Mouse (Mus musculus): Measurements from ENCODE around the gene 9230102O04Rik. TPM values are rescaled to one million over a fixed set of nuclear protein-coding genes. Genes with fewer than 3 reads are reported as not detected.
A peak's percentile ranks its signal among the peaks of the same experiment; 100 is the strongest.

9230102O04Rik gene
- total RNA-seq (2021), result not detected
- long read RNA-seq, experiment 1, result 0 reads
- long read RNA-seq, experiment 2, result 0 reads

- peak in 1 of 2 experiments; percentile 37 for DNase-seq
Measured at GRCm38 (mm10) chr2:9888913-9889650, at the start of gene 9230102O04Rik. TSS of gene 9230102O04Rik (minus strand) at chr2:9889540.

- no peak for DNase-seq
Measured at GRCm38 (mm10) chr2:9935965-9936364, 46.6 kb upstream of the 9230102O04Rik start.

DNA sequence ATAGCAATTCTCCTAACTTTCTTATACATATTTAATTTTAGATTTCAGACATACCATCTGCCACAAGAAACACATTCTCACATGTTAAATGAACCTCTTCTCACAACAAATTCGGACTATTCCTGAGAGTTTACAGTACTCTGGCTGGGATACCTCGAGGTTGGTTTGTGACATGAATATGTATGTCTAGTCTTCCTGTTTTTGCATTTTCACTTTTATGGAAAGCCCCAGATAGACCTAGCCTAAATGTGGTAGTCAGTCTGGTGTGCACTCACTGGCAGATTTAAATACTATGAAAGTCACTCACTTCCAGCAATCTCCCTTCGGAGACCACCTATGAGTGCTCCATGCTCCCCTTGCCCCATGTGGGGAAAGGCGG lies 37.6 kb upstream of the 9230102O04Rik start:
- DNase-seq, result no peak

- no peak for DNase-seq
Measured at GRCm38 (mm10) chr2:9926194-9926904, 37.0 kb upstream of the 9230102O04Rik start.

DNA sequence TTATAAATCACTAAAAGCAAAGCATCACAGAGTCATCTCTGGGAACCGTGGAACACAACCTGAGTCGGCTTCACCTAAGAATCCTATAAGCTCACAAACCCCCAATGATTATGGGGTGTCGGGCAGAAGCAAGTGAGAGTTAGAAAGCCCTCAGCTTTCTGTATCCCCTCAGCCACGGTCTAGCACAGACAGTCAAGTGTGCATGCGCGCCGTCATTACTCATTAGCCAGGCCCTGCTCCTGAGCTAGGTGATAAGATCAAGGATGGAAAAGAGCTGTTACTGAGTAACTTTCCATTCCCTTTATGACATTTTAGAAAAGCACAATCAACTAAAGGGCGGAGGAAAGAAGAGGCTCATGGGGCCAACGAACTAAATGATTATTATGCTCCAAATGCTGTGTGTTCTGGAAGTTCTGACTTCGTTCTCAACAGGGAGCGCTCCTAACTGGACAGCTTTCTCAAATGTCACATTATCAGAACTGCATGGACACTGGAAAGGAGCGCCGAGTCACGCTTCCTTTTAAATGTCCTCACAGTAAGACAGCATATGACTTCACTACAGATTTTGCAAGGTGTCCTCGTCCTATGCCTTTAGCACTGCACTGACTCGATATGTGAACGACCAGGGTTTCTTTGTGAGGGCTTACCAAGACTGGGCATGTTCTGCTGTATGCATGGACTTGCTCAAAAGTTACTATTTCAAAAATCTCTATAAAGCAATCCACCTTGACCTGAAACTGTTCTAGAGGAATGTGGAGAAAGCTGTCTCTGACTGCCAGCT lies 29.5 kb upstream of the 9230102O04Rik start:
- no peak for DNase-seq

- DNase-seq, result no peak
Measured at GRCm38 (mm10) chr2:9917602-9918001, 28.3 kb upstream of the 9230102O04Rik start.

DNA sequence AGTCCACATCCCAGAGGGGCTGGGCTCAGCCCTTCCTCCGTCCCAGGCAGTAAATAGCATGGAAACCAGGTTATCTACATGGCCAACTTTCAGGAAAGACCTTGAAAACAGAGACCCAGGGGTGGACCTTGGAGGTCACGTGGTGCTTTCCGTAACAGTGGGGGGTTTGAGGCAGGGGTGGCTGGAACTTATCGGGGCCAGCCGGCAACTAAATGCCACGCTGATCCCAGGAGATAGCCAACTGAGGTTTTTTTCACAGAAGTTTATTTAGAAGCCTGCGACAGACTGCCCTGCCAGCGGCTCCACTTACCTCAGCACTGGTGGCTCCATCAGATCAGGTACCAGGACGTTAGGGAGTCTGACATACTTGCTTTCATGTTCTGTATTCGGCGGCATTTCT lies 16.7 kb upstream of the 9230102O04Rik start:
- DNase-seq, result no peak

GRCm38 (mm10) chr2:9903854-9904560 lies 14.7 kb upstream of the 9230102O04Rik start:
- DNase-seq, result no peak

GRCm38 (mm10) chr2:9897846-9898245 lies 8.5 kb upstream of the 9230102O04Rik start:
- DNase-seq, result no peak

DNA sequence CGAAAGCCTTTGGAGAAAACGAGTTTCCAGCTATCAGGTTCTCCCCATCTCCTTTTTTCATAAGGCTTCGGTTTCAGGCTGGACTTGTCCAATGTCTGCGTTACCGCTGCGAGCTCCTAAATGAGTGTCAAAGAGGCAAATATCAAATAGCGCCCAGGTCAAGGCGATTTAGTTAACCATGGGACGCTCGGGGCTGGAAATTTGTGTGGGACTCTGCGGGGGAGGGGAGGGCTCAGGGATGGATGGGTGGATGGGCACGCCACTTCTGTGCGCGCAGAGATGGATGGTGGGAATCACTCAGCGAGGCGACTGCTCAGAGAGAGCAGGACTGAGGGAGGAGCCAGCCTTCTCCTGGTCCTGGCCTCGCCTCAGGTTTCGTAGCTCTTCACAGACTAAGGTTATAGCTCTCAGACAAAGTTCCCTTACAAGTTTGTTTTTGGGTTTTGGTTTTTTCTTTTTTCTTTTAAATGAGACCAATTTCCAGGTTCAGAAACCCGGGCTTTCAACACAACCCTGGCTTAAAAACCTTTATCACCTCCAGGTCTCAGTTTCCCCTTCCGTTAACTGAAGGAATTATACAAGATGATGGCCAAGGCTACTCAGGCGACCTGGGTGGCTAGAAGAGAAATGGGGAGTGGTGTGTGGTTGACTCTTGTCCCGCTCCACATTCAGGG lies 6.9 kb upstream of the 9230102O04Rik start:
- DNase-seq, result no peak

DNA sequence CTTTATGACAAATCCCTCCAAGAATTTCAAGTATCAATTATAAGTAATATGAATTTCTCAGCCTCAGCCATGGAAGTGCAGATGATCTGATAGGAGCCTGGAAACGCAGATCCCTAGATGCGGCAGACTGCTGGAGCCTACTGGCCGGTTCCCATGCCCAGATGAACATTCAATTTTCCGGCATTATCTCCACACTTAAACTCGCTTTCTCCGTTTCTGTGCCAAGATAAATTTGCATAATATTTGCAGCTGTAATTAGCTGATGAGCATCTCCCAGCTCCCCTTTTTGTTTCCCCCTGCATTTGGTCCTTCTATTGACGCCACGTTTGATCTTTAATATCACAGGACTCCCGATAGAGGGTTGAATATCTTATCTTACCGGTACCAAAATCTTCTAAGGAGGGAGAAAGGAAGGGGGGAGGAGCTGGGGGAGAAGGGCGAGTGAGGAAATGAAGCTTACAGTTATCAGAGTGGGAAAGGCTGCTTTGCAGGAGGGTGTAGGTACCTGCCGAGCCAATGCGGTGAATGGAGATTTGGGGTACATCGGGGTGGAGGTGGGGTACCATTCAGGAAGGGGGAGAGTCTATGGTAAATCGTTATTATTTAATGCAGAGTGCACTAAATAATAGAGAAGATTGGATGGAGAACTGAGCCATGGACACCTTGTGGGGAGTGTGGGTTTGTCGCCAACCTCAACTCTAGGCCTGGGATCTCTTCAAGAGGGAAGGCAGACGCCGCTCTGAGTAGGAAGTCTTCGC lies 5.7 kb upstream of the 9230102O04Rik start:
- DNase-seq, result no peak

- DNase-seq, result no peak
Measured at GRCm38 (mm10) chr2:9893272-9893953, 4.1 kb upstream of the 9230102O04Rik start.

DNA sequence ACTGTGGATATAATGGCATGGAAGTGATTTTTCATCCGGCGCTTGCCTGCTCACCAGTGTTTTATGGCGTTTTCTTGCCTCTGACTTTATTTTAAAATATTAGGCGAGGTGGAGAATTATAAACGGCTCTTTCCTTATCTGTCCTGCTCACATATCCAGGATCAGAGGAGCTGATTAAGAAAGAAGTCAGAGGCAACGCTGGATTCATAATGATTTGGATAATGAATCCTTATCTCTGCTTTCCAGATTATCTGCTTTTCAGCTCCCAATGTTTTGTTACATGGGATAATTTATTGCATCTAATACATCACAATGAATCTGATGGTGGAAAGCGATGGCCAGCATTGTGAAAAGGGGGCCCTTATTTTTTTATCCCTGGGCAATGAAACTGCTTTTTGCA lies 3.2 kb upstream of the 9230102O04Rik start:
- DNase-seq, result no peak

GRCm38 (mm10) chr2:9890906-9891305 lies 1.6 kb upstream of the 9230102O04Rik start:
- DNase-seq, result no peak

DNA sequence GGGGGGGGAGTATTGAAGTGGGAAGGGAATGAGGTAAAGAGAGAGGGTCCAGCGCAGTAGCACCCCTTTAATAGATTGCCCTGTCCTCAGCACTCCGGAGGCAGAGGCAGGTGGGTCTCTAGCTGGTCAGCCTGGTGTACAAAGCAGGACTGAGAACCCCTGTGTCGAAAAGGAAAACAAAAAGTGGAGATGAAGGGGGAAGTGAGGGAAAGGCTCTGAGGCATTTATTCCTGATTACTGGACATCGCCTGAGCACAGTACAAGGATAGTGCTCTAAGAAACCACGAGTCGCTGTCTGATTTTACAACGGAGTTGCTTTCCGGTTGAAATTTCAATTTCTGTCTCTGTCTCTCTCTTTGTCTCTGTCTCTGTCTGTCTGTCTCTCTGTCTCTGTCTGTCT lies 911 bp upstream of the 9230102O04Rik start:
- DNase-seq, result no peak

- DNase-seq, result no peak
Measured at GRCm38 (mm10) chr2:9889651-9890183, 377 bp upstream of the 9230102O04Rik start, which contains the start of gene Gata3. TSS of gene Gata3 (minus strand) at chr2:9890034.

GRCm38 (mm10) chr2:9887636-9888035 lies 1.7 kb downstream of the 9230102O04Rik start:
- DNase-seq, result no peak

GRCm38 (mm10) chr2:9886921-9887610 lies 2.3 kb downstream of the 9230102O04Rik start:
- no peak for DNase-seq

- DNase-seq, result no peak
Measured at GRCm38 (mm10) chr2:9886031-9886430, 3.3 kb downstream of the 9230102O04Rik start.
